Mouse (Mus musculus) stomach, postnatal 0 days (tissue): Measurements from ENCODE around the gene Gm12248.

Experiments
- CTCF ChIP-seq: IDR thresholded peaks from 2 replicates; pipeline ENCODE4 v1.5.1; 2016; ENCODE audit warnings: antibody characterized with exemption, low read depth, mild to moderate bottlenecking, moderate library complexity
- EP300 ChIP-seq: optimal IDR thresholded peaks from 2 replicates; pipeline ENCODE3; 2016; ENCODE audit warnings: antibody characterized with exemption

DNA sequence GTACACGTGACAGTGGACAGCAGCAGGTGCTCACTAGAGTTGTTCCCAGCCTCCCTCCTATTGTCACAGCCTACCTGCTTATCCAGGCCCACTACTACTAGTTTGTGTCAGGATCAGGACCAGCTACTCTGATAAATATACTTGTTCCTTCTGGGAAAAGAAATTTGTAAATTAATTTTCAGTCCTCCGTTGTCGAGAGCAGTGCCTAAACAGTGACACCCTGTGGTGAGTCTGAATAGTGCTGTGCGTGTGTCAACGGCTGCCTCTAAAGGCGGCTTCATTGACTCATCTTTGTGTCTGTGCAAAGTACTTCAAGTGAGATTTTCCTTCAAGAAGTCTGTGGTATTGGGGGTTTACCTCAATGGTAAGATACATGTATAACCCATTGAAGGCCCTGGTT is 35.5 kb downstream of the Gm12248 start:
- TF ChIP-seq EP300, result no peak
- peak; percentile 89 for TF ChIP-seq CTCF
